Mouse (Mus musculus) mouse trophoblast stem cell (cell line): ENCODE data around the gene Fyn.

ENCODE experiments used
- in situ Hi-C, 2 experiments: fragments of 300-500 bp; cut with MseI, MboI; formaldehyde crosslinking; loops; 2 replicates in 1 of 2; 3 replicates in 1 of 2; pipeline ENCODE4 v1.15.1; 2025

The Fyn gene

DNA sequence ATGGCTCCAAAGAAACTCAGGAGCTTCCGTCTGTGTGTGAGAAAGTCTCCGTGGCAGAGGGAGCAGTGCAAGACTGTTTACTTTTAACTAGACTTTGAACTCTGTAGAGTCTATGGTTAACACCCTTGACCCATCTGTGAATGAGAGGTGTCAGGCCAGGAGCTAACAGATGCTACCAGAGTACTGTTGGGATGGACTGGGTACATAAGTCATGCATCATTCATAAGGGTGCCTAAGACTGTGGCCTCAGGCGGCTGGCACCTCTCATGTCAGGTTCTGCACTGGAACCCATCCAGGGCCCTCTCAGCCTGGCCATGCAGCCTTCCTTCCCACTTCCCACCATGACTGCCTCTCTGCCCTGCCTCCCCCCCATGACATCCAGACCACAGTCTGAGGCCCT lies 166.7 kb downstream of the Fyn start:
- in situ Hi-C loops, result no loop called here

DNA sequence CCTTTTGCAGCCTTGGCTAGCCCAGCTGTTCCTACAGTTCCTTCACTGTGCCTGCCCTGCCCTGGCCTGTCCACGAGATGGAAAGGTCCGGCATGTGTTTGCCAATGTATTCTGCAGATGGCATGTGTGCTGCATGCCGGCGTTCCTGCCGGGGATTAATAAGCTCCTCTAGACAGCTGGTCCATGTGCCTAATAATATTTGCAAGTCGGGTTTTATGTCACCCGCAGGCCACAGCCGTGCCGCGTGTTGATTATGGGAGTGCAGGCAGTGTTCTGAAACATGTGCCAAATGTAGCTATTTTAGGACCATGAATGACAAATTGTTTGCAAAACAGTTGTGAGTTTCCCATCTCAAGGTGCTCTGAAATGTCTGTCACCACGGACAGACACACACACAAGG lies 167.6 kb downstream of the Fyn start:
- in situ Hi-C loops, result no loop called here

DNA sequence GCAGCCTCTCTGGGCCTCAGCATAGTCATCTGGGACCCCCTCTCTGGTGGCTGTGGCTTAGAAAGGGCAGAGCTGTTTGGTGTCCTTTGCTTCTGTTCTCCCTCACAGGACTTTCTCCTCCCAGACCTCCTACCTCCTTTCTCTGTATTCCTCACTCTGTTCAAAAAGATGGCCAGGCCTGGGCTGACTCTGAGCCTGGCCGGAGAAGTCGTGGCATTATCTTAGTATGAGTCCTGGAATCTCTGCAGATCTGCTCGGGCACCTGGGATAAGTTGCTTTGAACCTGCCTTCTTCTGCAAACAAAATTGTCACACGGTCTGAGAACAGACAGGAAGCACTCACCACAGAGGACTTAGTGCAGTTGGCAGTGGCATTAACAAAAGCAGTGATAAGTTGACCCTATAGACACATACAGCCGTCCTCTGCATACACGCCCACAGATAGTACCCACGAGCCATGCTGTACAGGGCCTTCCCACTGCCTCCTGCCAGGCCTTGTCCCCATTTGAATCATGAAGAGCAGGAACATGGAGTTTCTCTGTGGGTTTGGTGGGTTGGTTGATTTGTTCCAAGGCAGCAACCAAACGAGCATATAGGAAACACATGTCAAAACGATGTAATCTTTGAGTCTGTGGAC lies 171.5 kb downstream of the Fyn start:
- in situ Hi-C loops, result no loop called here

DNA sequence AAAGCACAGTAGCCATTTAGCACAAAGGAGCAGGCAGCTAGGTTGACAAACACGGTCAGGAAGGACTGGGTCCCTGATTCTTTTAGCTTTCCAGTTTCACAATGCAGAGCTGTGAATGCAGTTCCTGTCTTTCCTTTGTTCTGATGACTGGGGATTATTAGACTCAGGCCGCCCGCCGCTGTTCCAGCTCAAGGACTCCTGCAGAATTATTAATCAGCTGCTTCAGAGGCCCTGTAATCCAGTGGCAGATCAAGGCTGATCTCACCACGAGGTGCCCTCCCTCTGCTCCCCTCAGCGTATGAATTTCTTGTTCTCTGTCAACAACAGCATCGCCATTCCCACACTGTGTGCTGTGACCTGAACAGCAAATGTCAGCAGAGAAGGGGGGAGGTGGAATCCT lies 172.3 kb downstream of the Fyn start:
- in situ Hi-C loops, result no loop called here

DNA sequence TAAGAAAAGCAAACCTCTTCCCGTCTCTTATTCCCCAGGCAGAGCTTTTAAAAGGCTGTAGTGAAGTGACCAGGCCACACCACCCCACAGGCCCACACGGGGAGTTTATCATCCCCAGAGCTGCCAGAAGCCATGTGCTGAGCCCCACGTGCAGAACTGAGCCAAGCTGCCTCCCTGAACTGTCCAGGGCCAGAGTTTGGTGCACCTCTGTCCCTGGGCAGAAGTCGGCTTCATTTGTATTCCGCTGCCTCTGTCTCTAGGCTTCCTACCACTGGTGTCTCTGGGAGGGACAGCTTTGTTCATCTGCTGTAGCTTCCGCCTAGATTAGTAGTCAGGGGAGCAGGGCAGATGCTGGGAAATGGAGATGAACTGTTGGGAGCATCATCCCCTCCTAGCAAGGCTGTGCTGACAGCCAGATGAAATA lies 172.8 kb downstream of the Fyn start:
- in situ Hi-C loops, result no loop called here

DNA sequence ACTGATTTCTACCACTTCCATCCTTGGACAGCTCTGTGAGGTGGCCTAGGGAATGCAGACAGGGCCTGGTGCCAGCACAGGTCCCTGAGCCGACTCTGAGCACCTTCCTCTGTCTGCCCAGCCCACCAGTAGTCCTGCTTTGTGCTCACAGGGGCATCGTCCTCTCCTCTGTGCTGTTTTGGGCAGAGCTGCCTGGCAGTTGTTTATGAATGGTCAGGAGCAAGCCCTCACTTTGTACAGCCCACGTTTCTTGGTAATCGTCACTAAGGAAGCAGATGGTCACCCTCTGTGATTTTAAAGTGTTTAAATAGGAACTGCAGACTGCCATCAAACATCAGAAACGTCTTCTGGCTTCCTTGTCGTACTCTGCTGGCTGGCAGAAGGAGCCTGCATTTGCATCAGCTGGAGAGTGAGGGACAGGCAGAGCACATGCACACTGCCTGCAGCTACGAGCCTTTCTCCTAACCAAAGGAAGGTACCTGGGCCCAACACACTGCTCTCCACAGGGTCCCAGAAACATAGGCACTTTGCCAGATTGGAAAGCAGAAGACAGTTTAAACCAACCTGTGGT lies 173.4 kb downstream of the Fyn start:
- in situ Hi-C loops, result no loop called here

DNA sequence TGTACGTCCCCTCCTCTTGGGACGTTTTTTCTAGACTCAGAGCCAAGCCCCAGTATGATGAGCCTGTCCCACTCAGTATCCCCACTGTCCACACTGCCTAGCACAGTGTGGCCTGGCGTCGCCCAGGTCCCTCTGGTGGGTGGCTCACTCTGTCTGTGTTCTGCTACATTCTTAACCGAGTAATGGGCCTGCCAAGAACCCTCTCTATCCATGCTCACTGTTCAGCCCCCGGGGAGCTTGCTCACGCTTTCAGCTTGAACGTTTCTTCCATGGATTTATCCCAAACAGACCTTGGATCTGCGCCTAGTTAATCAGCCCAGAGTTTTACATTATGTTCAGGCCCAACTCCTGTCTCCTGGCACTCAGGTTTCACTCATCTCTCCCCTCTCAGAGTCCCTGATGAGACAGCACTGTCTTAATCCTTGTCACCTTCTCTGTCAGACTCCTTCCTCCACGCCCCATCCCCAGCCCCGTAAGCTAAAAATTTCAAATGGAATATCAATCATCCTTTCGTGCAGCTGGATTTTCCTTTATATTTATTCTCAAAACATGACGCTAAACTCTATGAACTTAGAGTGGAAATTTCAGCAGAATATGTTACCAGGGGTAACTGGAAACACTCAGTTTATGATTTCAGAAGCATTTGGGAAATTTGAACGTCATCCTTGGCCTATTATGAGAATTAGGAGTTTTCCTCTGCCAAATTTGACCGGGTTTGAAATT lies 174.0 kb downstream of the Fyn start:
- in situ Hi-C loops, result no loop called here

DNA sequence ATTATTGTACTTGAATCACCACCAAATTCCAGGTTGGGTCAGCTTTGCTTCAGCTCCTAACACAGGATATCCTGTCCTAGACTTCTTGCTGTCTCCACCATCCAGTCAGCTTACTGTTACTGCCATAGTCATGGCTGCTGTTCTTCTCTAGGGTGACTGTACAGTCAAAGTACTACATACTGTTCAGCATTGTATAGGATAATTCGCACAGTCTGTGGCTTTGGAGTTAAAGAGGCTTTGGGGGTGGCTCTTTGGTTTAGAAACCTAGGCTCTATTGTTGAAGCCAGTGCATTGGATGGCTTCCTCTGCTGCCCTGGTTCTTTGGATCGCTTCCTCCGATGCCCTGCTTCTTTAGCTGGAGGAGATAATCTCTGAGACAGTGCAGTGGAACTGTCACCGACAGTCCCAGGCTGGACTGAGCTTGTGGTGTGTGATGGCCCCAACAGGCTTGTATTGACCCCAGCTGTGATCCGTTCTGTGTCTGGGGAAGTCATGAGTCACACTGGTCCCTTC lies 174.7 kb downstream of the Fyn start:
- in situ Hi-C loops, result no loop called here

DNA sequence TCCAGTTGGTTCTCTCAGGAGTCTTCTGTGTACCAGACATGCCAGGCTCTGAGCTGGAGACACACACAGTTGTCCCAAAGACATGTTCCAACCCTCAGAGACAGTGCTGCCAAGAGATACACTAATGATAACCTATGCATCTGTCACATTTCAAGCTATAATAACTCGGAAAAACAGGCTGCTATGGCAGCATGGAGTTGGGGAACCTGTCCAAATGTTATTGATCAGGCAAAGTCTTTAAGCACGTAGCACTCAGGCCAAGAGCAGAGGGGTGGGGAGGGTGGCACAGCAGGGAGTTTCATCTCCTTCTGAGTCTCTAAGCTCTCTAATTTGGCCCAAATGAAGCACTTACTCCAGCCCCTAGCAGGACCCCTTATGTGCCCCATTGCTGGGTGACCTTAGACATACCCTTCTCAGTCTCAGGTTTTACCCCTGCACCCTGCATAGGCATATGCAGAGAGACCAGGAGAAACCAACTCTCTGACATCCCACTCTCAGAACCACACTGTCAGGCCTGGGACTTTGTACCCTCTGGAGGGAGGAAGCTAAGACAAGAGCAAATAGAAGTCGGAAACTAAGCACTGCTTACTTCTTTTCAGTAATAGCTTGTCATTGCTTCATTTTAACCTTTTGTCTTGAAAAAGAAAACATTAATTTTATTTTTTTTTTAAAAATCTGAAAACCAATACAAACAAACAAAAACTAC lies 178.9 kb downstream of the Fyn start:
- in situ Hi-C loops, result no loop called here

DNA sequence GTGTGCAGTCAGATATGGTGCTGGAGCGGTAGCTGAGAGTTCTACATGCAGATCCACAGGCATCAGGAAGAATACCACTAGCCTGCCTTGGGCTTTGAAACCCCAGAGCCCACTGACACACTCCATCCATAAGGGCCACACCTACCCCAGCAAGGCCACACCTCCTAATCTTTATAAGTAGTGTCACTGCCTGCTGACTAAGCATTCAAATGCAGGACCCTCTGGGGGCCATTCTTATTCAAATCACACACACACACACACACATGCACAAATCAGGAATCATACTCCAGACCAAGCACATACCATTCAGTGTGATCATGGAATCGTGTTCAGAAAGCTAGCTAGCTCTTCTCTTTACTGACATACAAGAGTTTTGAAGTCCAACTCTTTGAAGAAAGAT lies 182.1 kb downstream of the Fyn start:
- in situ Hi-C loops, result no loop called here

DNA sequence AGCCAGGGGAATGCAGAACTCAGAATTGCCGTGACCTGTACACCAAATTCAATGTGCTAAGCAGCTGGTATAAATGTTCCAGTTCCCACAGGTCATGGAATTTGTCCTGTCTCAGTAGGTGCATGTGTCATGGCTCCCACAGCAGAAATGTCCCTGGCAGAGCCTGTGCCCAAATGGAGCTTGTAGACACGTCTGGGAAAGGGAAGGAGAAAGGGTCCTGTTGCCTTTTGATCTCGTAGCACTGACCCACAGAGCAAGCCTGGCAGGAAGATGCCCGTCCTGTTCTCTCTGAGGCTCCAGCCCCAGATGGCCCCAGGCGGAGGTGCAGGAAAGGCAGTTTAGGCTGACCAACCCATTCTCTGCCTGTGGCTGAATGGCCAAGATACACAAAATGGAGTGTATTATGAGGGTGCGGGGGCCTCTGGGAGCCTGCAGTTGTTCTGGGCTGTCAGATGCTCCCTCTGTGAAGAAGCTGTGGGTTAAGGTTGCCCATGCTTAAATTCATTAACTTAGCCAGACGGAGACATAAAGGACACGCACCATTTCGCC lies 183.1 kb downstream of the Fyn start:
- in situ Hi-C loops, result no loop called here

DNA sequence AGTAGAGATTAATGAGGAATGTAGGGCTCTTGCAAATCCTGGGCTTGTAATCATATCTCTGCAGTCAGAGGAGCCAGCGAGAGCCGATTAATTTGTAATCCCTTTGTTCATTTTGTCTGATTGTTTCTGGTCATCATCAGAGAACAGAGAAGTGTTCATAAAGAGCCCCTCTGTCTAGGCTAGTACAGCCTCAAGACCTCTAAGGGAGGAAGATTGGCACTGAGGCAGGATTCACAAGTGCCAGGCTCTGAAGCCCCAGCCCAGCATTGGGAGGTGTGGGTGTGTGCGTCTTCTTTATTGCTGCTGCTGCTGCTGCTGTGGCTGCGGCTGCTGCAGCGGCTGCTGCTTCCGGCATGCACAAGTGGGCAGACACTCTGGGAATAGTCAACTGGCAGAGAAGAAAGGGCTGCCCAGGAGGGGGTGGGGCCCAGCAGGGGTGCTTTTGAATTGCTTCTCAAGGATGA lies 183.7 kb downstream of the Fyn start:
- in situ Hi-C loops, result no loop called here

DNA sequence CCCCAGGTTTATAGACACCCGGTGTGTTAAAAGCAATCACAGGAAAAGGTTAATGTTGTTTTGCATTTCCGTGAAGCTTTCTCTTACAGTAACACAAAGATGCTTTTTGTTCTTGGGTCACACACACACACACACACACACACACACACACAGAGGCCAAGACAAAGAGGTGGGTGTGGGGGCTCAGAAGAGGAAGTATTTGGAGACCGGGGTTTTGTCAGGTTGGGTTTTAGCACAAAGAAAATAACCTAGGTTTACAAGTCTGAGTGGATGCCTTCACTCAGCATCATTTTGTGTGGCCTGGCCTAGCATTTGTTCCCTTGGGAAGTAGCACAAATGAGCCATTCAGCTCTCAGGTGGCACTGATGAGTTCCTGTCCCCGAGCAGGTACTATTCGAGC lies 184.2 kb downstream of the Fyn start:
- in situ Hi-C loops, result no loop called here

DNA sequence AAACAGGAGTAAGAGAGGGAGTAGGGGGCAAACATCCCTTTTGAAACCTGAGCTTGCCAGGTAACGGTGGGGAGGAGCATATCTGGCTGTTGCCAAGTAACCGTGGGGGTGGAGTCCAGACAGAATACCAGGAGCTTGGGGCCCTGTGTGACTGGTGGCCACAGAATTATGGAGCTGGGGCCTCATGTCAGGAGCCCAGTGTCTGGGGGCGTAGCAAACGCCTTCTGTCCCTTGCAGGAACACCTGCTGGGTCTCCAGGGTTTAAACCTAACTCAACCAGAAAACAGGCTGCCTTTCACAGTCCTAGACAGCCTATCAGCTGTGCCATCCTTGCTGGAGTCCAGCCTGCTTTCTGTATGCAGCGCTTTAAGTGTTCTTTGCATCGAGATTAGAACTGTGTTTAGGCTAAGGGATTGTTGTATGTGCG lies 186.6 kb downstream of the Fyn start:
- in situ Hi-C loops, result no loop called here

DNA sequence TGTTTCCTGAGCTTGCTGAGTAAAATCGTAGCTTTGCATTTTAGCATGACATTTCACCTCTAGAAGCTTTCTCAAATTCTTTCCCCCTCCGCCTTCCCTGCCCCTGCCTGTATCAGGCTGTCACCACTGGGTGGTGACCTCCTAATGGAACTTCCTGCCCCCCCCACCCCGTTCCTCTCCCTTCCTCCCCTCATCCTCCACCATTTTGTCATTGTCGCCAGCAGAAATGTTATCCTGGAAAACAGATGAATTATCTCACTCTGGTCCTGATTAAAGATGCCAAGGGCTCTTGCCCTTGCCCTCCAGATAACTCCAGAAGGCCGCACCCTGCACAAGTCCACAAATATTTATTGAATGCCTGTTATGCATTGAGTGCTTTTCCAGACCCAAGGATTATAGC lies 187.1 kb downstream of the Fyn start:
- in situ Hi-C loops, result no loop called here

DNA sequence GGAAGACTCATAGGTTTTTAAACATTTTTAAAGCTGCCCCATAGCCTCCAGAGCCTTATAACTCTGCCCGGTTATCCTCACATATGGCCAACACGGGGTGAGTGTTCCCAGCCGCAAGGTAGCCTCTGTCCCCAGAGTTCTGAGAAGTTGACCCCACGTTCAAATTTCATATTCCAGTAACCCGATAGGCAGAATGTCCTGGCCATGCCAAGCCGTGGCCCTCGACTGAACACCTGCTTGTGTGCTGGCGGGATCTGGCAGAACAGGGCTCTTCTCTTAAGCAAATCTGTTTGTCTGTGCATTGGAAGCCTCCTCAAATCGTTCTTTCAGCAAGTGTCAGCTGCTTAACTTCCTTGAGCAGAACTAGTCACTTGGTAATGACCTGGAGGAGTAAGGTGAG lies 188.7 kb downstream of the Fyn start:
- in situ Hi-C loops, result no loop called here

DNA sequence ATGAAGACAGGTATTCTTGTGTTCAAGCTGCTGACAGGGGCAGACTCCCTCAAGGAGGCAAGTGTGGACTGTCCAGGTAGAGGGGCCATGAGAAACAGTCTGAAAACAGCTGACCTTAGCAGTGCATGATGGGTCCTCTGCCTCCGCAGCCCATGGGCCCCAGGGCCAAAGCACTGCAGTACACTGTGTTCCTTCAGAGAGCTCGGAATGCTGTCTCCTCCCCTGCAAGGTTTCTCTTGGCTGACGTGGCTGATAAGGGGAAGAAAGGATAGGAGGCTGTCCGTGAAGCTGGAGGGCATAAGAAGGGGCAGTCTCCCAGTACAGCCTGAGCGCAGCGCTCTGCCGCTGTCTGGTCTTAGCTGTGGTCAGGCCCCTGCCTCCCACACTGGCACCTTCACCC lies 189.2 kb downstream of the Fyn start:
- in situ Hi-C loops, result no loop called here

DNA sequence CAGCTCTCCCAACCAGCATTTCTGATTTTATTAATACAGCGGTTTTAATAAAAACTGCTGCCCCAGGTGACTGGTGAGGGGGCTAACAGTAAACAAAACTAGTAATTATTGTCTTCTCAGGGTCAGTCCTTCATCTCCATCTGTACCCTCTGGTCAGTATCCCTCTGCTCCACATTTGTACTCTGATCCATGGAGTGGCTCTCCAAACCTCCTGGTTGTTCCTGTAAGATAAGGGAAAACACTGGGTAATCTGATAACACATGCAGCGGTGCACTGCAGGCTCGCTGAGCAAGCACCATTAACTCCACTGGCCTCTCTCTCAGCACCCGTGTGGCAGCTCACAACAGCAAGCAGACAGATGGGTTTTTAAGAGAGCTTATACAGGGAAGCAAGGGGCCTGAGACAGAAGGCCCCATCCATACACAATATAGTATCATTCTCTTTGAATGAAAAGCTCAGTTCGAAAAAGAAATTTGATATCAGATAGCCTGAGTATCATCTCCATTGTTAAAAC lies 189.9 kb downstream of the Fyn start:
- in situ Hi-C loops, result no loop called here

DNA sequence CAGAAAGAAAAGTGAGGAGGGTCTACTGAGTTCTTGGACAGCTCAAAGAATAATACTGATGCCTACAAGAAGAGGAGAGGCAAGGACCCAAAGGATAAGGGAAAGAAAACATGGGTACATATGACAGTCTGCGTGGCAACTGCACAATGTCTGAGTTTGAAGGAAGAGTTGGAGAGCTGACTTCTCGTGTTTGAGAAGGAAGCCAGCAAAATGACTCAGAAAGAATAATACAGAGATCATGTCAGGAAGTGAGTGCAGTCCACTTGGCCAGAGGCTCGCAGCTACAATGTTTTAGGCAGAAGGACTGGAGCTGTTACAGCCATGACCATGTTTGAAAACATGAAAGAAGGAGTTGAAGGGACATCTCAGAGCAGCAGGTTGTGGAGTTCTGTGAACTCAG lies 190.7 kb downstream of the Fyn start:
- in situ Hi-C loops, result no loop called here

DNA sequence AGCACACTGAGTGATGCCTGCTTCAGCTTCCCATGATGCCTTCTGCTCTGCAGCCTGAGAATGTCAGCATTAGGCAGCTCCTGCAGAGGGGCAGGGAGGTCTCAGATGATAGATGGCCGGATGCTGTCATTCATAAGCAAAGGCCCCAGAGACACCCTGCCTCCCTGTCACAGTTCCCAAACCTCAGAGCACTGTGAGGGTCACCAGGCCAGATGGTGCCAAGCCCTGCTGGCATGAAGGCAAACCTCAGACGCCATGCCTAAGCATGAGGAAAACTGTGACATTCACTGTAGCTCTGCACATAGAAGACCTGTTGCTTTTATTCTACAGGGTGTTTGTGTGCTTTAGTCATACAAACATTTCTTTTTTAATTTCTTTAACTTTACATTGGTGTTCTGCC lies 193.7 kb downstream of the Fyn start:
- in situ Hi-C loops, result no loop called here

DNA sequence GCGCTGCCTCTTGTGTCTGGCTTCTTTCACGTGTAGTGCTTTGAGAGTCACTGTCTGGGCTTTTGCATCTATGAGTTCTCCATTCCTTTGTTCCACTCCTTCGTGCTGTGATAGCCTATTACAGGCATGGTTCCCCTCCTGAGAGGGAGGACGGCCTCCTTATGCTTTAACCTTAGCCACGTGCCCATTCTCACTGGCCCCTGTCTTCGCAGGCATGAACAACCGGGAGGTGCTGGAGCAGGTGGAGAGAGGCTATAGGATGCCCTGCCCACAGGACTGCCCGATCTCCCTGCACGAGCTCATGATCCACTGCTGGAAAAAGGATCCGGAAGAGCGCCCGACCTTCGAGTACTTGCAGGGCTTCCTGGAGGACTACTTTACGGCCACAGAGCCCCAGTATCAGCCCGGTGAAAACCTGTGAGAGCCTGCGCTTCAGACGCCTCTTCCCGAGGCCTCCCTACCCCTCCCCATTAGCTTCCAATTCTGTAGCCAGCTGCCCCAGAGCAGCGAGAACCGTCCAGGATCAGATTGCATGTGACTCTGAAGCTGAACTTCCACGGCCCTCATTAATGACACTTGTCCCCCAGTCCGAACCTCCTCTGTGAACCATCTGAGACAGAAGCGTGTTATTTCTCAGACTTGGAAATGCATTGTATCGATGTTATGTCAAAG lies 195.0 kb downstream of the Fyn start:
- in situ Hi-C loops, result no loop called here
